Mouse (Mus musculus) neural tube, embryonic 12.5 days (tissue): ENCODE measurements around the gene Rev1. TPM values are rescaled to one million over a fixed set of nuclear protein-coding genes. Genes with fewer than 3 reads are reported as not detected.
A peak's percentile ranks its signal among the peaks of the same experiment; 100 is the strongest.
"Not testable (repeated sequence)": the region's sequence is repeated elsewhere in the genome, so short reads cannot be mapped to it uniquely, and the experiment has no call there.

Experiments
- ATAC-seq: fragments of 200-750 bp; cut with Nextera tagmentation; 2 replicates; pipeline ENCODE4 v1.8.0; 2017; ENCODE audit warnings: low read depth, mild to moderate bottlenecking, moderate TSS enrichment, moderate library complexity; ENCODE audit not compliant: low FRiP score
- H3K27ac ChIP-seq: fragments of 300-500 bp; sonication (generic); 2 replicates; pipeline ENCODE4 v1.5.1; 2016
- H3K27me3 ChIP-seq: fragments of 300-500 bp; sonication (generic); replicated peaks from 2 replicates; pipeline ENCODE4 v1.6.1; 2016; ENCODE audit warnings: mild to moderate bottlenecking
- H3K36me3 ChIP-seq: fragments of 300-500 bp; sonication (generic); 2 replicates; pipeline ENCODE4 v1.6.1; 2016; ENCODE audit warnings: mild to moderate bottlenecking
- H3K4me1 ChIP-seq: fragments of 300-500 bp; sonication (generic); 2 replicates; pipeline ENCODE4 v1.6.1; 2016
- H3K4me2 ChIP-seq: fragments of 300-500 bp; sonication (generic); replicated peaks from 2 replicates; pipeline ENCODE4 v1.6.1; 2016; ENCODE audit warnings: mild to moderate bottlenecking
- H3K4me3 ChIP-seq: fragments of 300-500 bp; sonication (generic); 2 replicates; pipeline ENCODE4 v1.5.1; 2016
- H3K9ac ChIP-seq: fragments of 300-500 bp; sonication (generic); 2 replicates; pipeline ENCODE4 v1.6.1; 2016; ENCODE audit warnings: mild to moderate bottlenecking
- H3K9me3 ChIP-seq: fragments of 300-500 bp; sonication (generic); 2 replicates; pipeline ENCODE4 v1.6.1; 2016; ENCODE audit warnings: mild to moderate bottlenecking
- WGBS: fragments of 180-500 bp; shearing (Covaris S2); methylation state at CpG from one replicate; pipeline ENCODE4 v1.1.7; 2016; 5-methylcytosine and 5-hydroxymethylcytosine counted together
- polyA plus RNA-seq: library from polyadenylated mRNA; unstranded; fragments of >200 nt; fragmentation: Nextera tagmentation; extraction: Ambion mirVana; gene quantifications from 2 replicates; pipeline ENCODE4 v1.2.1, GENCODE M21; 2016

Gene Rev1
- polyA plus RNA-seq, 1 experiment from 2014 or later = 38.6 TPM

- Histone ChIP-seq H3K4me1 (peaks cover 15% of the 10 kb centered on the region), H3K27me3 (no peaks in the 10 kb centered on the region), H3K9me3 (no peaks in the 10 kb centered on the region), H3K36me3 (no peaks in the 10 kb centered on the region), H3K9ac (peak overlapping the region; percentile 96), H3K4me2 (peak overlapping the region; percentile 84), H3K4me3 (peak overlapping the region; percentile 88), H3K27ac (peak overlapping the region; percentile 92)
- ATAC-seq = peak; percentile 45
- WGBS = under 1% methylated on average over 67 of the region's 68 CpGs
Measured at GRCm38 (mm10) chr1:38128919-38129436, 623 bp downstream of the Rev1 start.

GRCm38 (mm10) chr1:38127036-38127435 lies 2.6 kb downstream of the Rev1 start:
- ATAC-seq = no peak
- H3K4me1 ChIP-seq = peaks cover 15% of the 10 kb centered on the region
- H3K4me3 ChIP-seq = no peak overlapping the region
- H3K27me3 ChIP-seq = no peaks in the 10 kb centered on the region
- no peaks in the 10 kb centered on the region for H3K9me3 ChIP-seq
- no peak overlapping the region for H3K9ac ChIP-seq
- H3K4me2 ChIP-seq = no peak overlapping the region
- no peak overlapping the region for H3K27ac ChIP-seq
- no peaks in the 10 kb centered on the region for H3K36me3 ChIP-seq

- no peaks in the 10 kb centered on the region for H3K9me3 ChIP-seq
- no peak overlapping the region for H3K4me3 ChIP-seq
- no peak overlapping the region for H3K27ac ChIP-seq
- H3K27me3 ChIP-seq = no peaks in the 10 kb centered on the region
- peaks cover 15% of the 10 kb centered on the region for H3K4me1 ChIP-seq
- no peak overlapping the region for H3K4me2 ChIP-seq
- H3K9ac ChIP-seq = no peak overlapping the region
- WGBS = 76% methylated on average over 3 of the region's 3 CpGs
- no peaks in the 10 kb centered on the region for H3K36me3 ChIP-seq
- ATAC-seq = no peak
Measured at GRCm38 (mm10) chr1:38126426-38126825, 3.2 kb downstream of the Rev1 start.

GRCm38 (mm10) chr1:38124261-38124660 lies 5.3 kb downstream of the Rev1 start:
- no peaks in the 10 kb centered on the region for H3K36me3 ChIP-seq
- H3K27ac ChIP-seq = no peak overlapping the region
- H3K9ac ChIP-seq = no peak overlapping the region
- H3K4me1 ChIP-seq = peaks cover 15% of the 10 kb centered on the region
- no peak overlapping the region for H3K4me2 ChIP-seq
- no peak for ATAC-seq
- no peak overlapping the region for H3K4me3 ChIP-seq
- no peaks in the 10 kb centered on the region for H3K27me3 ChIP-seq
- H3K9me3 ChIP-seq = no peaks in the 10 kb centered on the region

- no peak overlapping the region for H3K4me3 ChIP-seq
- H3K36me3 ChIP-seq = 0 out of 2 replicates have a peak, but pooled peaks cover 2% of the 10 kb centered on the region
- WGBS = 85% methylated on average over 5 of the region's 5 CpGs
- no peaks in the 10 kb centered on the region for H3K27me3 ChIP-seq
- H3K4me1 ChIP-seq = no peaks in the 10 kb centered on the region
- no peak overlapping the region for H3K9ac ChIP-seq
- H3K27ac ChIP-seq = no peak overlapping the region
- H3K9me3 ChIP-seq = no peaks in the 10 kb centered on the region
- H3K4me2 ChIP-seq = no peak overlapping the region
- ATAC-seq = no peak
Measured at GRCm38 (mm10) chr1:38120877-38121276, 8.7 kb downstream of the Rev1 start.

- WGBS = 94% methylated on average over 2 of the region's 2 CpGs
- no peaks in the 10 kb centered on the region for H3K27me3 ChIP-seq
- no peak overlapping the region for H3K4me2 ChIP-seq
- no peaks in the 10 kb centered on the region for H3K4me1 ChIP-seq
- no peak for ATAC-seq
- H3K36me3 ChIP-seq = 0 out of 2 replicates have a peak, but pooled peaks cover 2% of the 10 kb centered on the region
- no peaks in the 10 kb centered on the region for H3K9me3 ChIP-seq
- H3K27ac ChIP-seq = no peak overlapping the region
- no peak overlapping the region for H3K4me3 ChIP-seq
- H3K9ac ChIP-seq = no peak overlapping the region
Measured at GRCm38 (mm10) chr1:38118624-38119023, 11.0 kb downstream of the Rev1 start.

GRCm38 (mm10) chr1:38109786-38110185 lies 19.8 kb downstream of the Rev1 start:
- H3K27ac ChIP-seq = no peak overlapping the region
- ATAC-seq = no peak
- H3K4me2 ChIP-seq = no peak overlapping the region
- peaks cover 4% of the 10 kb centered on the region; the same call in 1 of the 2 replicates for H3K36me3 ChIP-seq
- H3K4me3 ChIP-seq = no peak overlapping the region
- H3K9me3 ChIP-seq = no peaks in the 10 kb centered on the region
- no peaks in the 10 kb centered on the region for H3K27me3 ChIP-seq
- H3K4me1 ChIP-seq = no peaks in the 10 kb centered on the region
- 94% methylated on average over 7 of the region's 7 CpGs for WGBS
- H3K9ac ChIP-seq = no peak overlapping the region

GRCm38 (mm10) chr1:38103813-38104212 lies 25.8 kb downstream of the Rev1 start:
- Histone ChIP-seq H3K4me3 (no peak overlapping the region), H3K27ac (no peak overlapping the region), H3K36me3 (peaks cover 10% of the 10 kb centered on the region; the same call in 1 of the 2 replicates), H3K27me3 (no peaks in the 10 kb centered on the region), H3K9ac (no peak overlapping the region), H3K4me2 (no peak overlapping the region), H3K4me1 (no peaks in the 10 kb centered on the region), H3K9me3 (no peaks in the 10 kb centered on the region)
- no peak for ATAC-seq
- 80% methylated on average over 3 of the region's 3 CpGs for WGBS

GRCm38 (mm10) chr1:38103214-38103613 lies 26.4 kb downstream of the Rev1 start:
- no peak overlapping the region for H3K9ac ChIP-seq
- ATAC-seq = no peak
- no peaks in the 10 kb centered on the region for H3K4me1 ChIP-seq
- H3K27ac ChIP-seq = no peak overlapping the region
- H3K4me3 ChIP-seq = no peak overlapping the region
- H3K36me3 ChIP-seq = peaks cover 14% of the 10 kb centered on the region
- H3K4me2 ChIP-seq = no peak overlapping the region
- H3K9me3 ChIP-seq = no peaks in the 10 kb centered on the region
- 80% methylated on average over 1 of the region's 1 CpGs for WGBS
- H3K27me3 ChIP-seq = no peaks in the 10 kb centered on the region

- H3K9ac ChIP-seq = no peak overlapping the region
- no peak overlapping the region for H3K4me3 ChIP-seq
- no peaks in the 10 kb centered on the region for H3K27me3 ChIP-seq
- no peak overlapping the region for H3K4me2 ChIP-seq
- H3K36me3 ChIP-seq = peaks cover 26% of the 10 kb centered on the region
- H3K4me1 ChIP-seq = no peaks in the 10 kb centered on the region
- 80% methylated on average over 8 of the region's 8 CpGs for WGBS
- no peak overlapping the region for H3K27ac ChIP-seq
- no peak for ATAC-seq
- no peaks in the 10 kb centered on the region for H3K9me3 ChIP-seq
Measured at GRCm38 (mm10) chr1:38081316-38081715, 48.3 kb downstream of the Rev1 start.

GRCm38 (mm10) chr1:38071326-38071725 lies 58.3 kb downstream of the Rev1 start:
- Histone ChIP-seq H3K4me3 (no peak overlapping the region), H3K27ac (no peak overlapping the region), H3K9me3 (no peaks in the 10 kb centered on the region), H3K9ac (no peak overlapping the region), H3K4me2 (no peak overlapping the region), H3K36me3 (peaks cover 49% of the 10 kb centered on the region), H3K4me1 (no peaks in the 10 kb centered on the region), H3K27me3 (no peaks in the 10 kb centered on the region)
- 90% methylated on average over 8 of the region's 8 CpGs for WGBS
- no peak for ATAC-seq

GRCm38 (mm10) chr1:38067276-38067675 lies 62.3 kb downstream of the Rev1 start:
- no peak overlapping the region for H3K4me3 ChIP-seq
- H3K27ac ChIP-seq = no peak overlapping the region
- no peaks in the 10 kb centered on the region for H3K9me3 ChIP-seq
- H3K4me1 ChIP-seq = no peaks in the 10 kb centered on the region
- H3K27me3 ChIP-seq = no peaks in the 10 kb centered on the region
- ATAC-seq = no peak
- peaks cover 55% of the 10 kb centered on the region for H3K36me3 ChIP-seq
- 96% methylated on average over 10 of the region's 10 CpGs for WGBS
- no peak overlapping the region for H3K4me2 ChIP-seq
- no peak overlapping the region for H3K9ac ChIP-seq

GRCm38 (mm10) chr1:38062156-38062555 lies 67.4 kb downstream of the Rev1 start:
- 95% methylated on average over 2 of the region's 2 CpGs for WGBS
- not testable (repeated sequence) for H3K4me1 ChIP-seq, H3K4me3 ChIP-seq, H3K9ac ChIP-seq, H3K27me3 ChIP-seq, H3K27ac ChIP-seq, ATAC-seq, H3K9me3 ChIP-seq, H3K4me2 ChIP-seq
- H3K36me3 ChIP-seq = peaks cover 66% of the 10 kb centered on the region
